Mouse (Mus musculus): ENCODE measurements around the gene Olfr171. TPM values are rescaled to one million over a fixed set of nuclear protein-coding genes. Genes with fewer than 3 reads are reported as not detected.
"Not testable (repeated sequence)": the region's sequence is repeated elsewhere in the genome, so short reads cannot be mapped to it uniquely, and the experiment has no call there.

Olfr171 gene
- total RNA-seq (2022): not detected

- DNase-seq (ENCODE audit: low spot score): no peak
These were observed at the start of gene Olfr171 for GRCm38 (mm10) chr16:19629816-19630215. Olfr171 (minus strand) TSS chr16:19629916.

- no peak for DNase-seq (ENCODE audit: low spot score)
These were observed 41.1 kb upstream of the Olfr171 start for GRCm38 (mm10) chr16:19670768-19671357.

DNA sequence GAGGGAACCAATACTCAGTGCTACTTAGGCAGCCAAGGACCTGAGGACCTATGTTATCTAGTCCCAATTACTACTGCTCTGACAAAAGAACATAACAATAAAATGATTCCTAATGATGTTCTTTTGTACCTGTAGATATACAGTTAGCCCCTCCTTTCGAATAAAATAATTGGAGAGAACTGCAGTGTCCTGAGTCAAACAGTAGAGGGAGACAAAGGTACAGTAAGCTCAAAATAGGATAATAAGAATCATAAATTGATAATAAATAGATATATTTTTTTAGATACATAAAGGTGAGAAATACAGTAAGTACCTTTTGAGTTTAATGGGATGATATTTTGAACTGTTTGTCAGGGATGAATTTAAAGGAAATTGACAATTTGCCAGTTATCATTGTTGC is 36.6 kb upstream of the Olfr171 start:
- no peak for DNase-seq (ENCODE audit: low spot score)

DNA sequence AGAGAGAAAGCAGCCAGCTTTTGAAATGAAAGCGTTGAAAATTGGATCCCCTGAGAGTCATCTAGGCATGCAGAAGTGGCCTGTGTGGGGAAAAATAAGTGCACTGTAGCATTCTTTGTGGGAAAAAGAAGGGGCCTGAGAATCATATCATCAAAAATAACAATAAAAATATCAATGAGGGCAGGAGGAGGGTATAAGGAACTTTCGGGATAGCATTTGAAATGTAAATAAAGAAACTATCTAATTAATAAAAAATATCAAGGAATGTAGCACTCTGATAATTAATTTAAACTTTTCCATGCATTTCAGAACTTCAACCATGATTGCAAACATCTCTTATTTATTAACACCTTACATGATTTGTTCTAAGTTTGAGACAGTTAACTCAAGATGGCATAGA is 17.9 kb downstream of the Olfr171 start, which contains the start of gene Olfr170:
Gene Olfr170 (minus strand): TSS at position 101 of the 400 bp plus-strand sequence.
- DNase-seq (ENCODE audit: low spot score): not testable (repeated sequence)

GRCm38 (mm10) chr16:19603166-19603565 is 26.6 kb downstream of the Olfr171 start:
- no peak for DNase-seq (ENCODE audit: low spot score)

Other genes starting within 250 kb of the Olfr171 start
- gene Olfr165, start 206.8 kb downstream of the Olfr171 start, total RNA-seq (2022): not detected
- gene Olfr166, start 146.2 kb downstream of the Olfr171 start, total RNA-seq (2022): not detected
- not detected for gene Olfr167, start 107.7 kb downstream of the Olfr171 start, total RNA-seq (2022)
- not detected for gene Olfr168, start 94.4 kb downstream of the Olfr171 start, total RNA-seq (2022)
- gene Olfr169, start 58.1 kb downstream of the Olfr171 start, total RNA-seq (2022): not detected
- gene Olfr170, start 18.0 kb downstream of the Olfr171 start, total RNA-seq (2022): not detected
- not detected for gene Lamp3, start 76.5 kb upstream of the Olfr171 start, total RNA-seq (2022)
- under 1 TPM; 0.22 to 0.88 (median 0.57) TPM for gene B3gnt5, start 130.3 kb upstream of the Olfr171 start, total RNA-seq (2022)

All from heart, adult 8-10 months (tissue).